Mouse (Mus musculus) embryonic fibroblast, embryonic 13.5 days (primary cell): Measurements from ENCODE around the gene Tango2.

ENCODE experiments used
- CTCF ChIP-seq: IDR thresholded peaks from 2 replicates; pipeline ENCODE4 v1.5.1; 2011; ENCODE audit warnings: mild to moderate bottlenecking, control low read depth, low read length, moderate library complexity, borderline replicate concordance; ENCODE audit not compliant: insufficient read depth
- POLR2A ChIP-seq: IDR thresholded peaks from 2 replicates; pipeline ENCODE4 v1.6.1; 2011; ENCODE audit warnings: low read depth, mild to moderate bottlenecking, control low read depth, low read length, moderate library complexity

DNA sequence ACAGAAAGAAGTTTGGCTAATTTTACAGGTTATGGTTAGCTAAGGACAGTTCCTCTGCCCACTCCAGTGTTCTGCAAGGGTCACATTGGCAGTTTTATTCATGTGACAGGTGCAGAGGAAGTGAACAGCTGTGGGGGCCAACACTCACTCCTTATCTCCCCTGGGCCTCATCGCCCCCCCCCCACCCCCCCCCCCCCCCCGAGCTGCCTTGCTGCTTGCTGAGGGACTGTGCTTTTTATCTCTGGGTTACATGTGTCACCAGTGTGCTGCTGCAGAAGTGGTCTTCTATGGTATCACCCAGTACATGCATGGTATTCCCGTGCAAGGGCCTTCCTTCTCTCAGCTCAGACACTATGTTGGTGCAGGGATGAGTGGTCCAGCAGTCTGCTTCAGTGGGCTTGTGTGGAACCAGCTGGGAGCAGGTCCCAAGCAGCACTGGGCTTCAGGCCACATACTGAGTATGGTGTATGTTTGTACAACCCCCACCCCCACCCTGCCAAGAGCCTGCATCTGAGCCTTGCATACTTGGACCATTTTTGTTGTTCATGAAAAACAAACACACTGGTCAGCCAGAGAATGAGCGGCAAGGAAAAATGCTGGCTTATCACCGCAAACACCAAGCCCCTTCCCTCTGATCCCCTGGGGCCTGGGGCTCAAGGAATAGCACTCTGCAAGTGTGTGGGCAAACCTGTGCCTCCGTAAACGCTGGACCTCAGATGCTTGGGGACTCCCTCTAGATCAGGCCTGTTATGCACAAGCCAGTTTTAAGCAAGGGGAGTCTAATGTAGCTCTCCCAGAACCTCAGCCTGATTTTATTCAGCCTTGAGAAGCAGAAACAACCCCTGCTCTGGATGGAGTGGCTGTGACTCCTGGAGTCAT, 40.0 kb upstream of the Tango2 start:
- TF ChIP-seq CTCF (no peak), POLR2A (no peak)
